Mouse (Mus musculus): Measurements from ENCODE around the gene R3hdm4. TPM values are rescaled to one million over a fixed set of nuclear protein-coding genes. Genes with fewer than 3 reads are reported as not detected.

R3hdm4 gene
- polyA plus RNA-seq, 1 experiment from 2014 or later, result 228 TPM

DNA sequence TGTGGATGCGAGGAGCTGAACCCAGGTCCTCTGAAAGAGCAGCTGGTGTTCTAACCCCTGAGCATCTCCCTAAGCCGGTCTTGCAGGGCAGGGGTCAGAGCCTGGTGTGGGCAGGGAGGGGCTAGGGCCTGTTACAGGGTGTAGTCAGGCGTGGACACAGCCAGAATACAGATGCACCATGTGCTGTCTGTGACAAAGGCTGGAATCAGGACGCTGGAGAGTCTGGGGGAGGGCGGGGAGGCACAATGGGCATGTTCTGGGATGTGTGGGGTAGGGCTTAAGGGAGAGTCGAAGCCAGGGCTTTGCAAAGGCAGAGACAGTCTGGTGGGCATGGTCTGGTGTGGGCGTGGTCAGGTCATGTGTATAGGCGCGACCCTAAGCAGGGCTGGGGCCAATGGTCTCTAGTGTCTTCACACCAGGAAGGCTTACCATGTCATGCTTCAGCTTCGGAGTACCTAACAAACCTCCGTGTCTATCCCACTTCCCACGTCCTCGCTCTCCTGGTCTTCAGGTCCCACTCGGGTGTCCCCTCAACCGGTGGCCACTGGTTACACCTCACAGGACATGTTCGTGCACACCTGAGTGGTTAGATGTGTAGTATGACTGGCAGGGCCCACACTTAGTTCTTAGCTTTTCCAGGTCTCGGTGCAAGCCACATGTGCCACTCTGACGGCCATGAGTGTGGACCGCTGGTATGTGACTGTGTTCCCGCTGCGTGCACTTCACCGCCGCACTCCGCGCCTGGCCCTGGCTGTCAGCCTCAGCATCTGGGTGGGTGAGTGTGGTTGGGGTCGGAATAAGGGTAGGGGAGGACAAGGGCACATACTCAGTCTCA, 735 bp downstream of the R3hdm4 start:
- 17% methylated on average over 26 of the region's 26 CpGs for whole genome bisulfite sequencing
- Histone ChIP-seq H3K36me3 (replicated peaks; ENCODE audit: control insufficient read depth, insufficient read depth) (no peaks in the 10 kb centered on the region), H3K9ac (no peak overlapping the region), H3K4me3 (replicated peaks; ENCODE audit: low read length) (peak overlapping the region; percentile 19), H3K27ac (no peak overlapping the region), H3K27me3 (ENCODE audit: control insufficient read depth, insufficient read depth, low read length) (peaks cover 64% of the 10 kb centered on the region), H3K4me1 (replicated peaks; ENCODE audit: control insufficient read depth, insufficient read depth, low read length) (peaks cover 21% of the 10 kb centered on the region), H3K9me3 (ENCODE audit: control insufficient read depth, low read length) (no peaks in the 10 kb centered on the region), H3K4me2 (replicated peaks) (peak overlapping the region; percentile 48)
- ATAC-seq (ENCODE audit: low FRiP score) (0 out of 2 replicates have a peak, but pooled peaks have one; percentile 7), DNase-seq (ENCODE audit: low spot score) (no peak)

DNA sequence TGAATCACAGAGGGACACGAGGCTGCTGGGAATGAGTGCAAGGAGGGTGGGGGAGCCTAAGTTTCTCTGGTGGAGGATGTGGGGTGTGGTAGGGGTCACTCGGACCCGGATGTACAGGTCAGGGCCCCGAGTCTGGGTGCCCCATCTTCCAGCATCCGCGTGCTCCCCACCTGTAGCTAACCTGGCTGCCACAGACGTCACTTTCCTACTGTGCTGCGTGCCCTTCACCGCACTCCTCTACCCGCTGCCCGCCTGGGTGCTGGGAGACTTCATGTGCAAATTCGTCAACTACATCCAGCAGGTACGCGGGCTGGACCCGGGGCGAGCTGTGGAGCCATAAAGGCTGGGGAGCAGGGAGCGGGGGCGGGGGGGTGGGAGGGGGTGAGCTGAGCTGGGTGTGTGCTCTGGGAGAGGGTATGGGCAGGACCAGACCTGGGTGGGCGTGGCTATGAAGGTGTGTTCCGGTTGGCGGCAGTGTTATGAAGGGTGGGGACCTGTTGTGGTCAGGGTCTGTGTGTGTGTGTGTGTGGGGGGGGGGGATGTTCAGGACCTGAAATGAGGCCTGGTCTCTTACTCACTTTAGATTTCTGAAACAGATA, 1.7 kb downstream of the R3hdm4 start:
- Histone ChIP-seq H3K4me3 (replicated peaks; ENCODE audit: low read length) (no peak overlapping the region), H3K4me1 (replicated peaks; ENCODE audit: control insufficient read depth, insufficient read depth, low read length) (peaks cover 26% of the 10 kb centered on the region), H3K9me3 (ENCODE audit: control insufficient read depth, low read length) (no peaks in the 10 kb centered on the region), H3K4me2 (replicated peaks) (0 out of 2 replicates have a peak overlapping the region, but pooled peaks have one; percentile 1), H3K36me3 (replicated peaks; ENCODE audit: control insufficient read depth, insufficient read depth) (no peaks in the 10 kb centered on the region), H3K27me3 (ENCODE audit: control insufficient read depth, insufficient read depth, low read length) (peaks cover 64% of the 10 kb centered on the region), H3K9ac (no peak overlapping the region), H3K27ac (no peak overlapping the region)
- no peak for DNase-seq (ENCODE audit: low spot score)
- WGBS, result 4% methylated on average over 21 of the region's 21 CpGs
- no peak for ATAC-seq (ENCODE audit: low FRiP score)

DNA sequence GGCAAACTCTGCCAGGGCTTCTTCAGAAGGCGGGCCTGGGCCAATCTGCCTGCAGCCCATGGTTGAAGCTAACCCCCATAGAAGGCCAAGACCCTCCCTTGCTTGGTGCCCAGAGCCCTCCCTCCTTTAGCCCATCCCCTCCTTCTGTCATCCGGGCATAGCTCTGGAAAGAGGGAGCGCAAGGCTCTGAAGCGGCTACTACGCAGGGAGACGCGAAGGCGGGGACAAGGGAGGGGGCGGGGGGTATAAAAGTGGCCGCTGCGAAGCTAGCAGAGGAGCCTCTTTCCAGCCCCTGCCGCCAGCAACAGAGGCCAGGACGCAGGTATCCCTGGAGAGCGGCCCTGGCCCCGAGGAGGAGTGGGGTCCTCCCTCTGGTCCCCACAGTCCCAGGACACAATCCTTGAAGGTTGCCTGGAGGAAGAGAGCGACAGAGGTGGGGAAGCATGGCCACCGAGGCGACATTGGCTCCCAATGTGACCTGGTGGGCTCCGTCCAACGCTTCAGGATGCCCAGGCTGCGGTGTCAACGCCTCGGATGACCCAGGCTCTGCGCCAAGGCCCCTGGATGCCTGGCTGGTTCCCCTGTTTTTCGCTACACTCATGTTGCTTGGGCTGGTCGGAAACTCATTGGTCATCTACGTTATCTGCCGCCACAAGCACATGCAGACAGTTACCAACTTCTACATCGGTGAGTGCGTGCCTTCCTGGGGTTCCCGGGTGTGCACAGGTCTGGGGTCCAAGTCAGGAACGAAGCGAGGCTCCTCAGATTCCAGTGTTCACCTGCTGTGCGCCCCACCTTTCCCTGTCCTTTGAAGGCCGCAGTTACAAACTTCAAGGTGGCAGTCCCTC, 2.6 kb downstream of the R3hdm4 start:
- ATAC-seq (ENCODE audit: low FRiP score), result no peak
- H3K9ac ChIP-seq, result no peak overlapping the region
- H3K9me3 ChIP-seq (ENCODE audit: control insufficient read depth, low read length), result no peaks in the 10 kb centered on the region
- DNase-seq (ENCODE audit: low spot score), result no peak
- WGBS, result 6% methylated on average over 35 of the region's 35 CpGs
- peaks cover 60% of the 10 kb centered on the region for H3K27me3 ChIP-seq (ENCODE audit: control insufficient read depth, insufficient read depth, low read length)
- H3K4me1 ChIP-seq (replicated peaks; ENCODE audit: control insufficient read depth, insufficient read depth, low read length), result peaks cover 30% of the 10 kb centered on the region
- no peaks in the 10 kb centered on the region for H3K36me3 ChIP-seq (replicated peaks; ENCODE audit: control insufficient read depth, insufficient read depth)
- no peak overlapping the region for H3K4me3 ChIP-seq (replicated peaks; ENCODE audit: low read length)
- no peak overlapping the region for H3K27ac ChIP-seq
- no peak overlapping the region for H3K4me2 ChIP-seq (replicated peaks)

DNA sequence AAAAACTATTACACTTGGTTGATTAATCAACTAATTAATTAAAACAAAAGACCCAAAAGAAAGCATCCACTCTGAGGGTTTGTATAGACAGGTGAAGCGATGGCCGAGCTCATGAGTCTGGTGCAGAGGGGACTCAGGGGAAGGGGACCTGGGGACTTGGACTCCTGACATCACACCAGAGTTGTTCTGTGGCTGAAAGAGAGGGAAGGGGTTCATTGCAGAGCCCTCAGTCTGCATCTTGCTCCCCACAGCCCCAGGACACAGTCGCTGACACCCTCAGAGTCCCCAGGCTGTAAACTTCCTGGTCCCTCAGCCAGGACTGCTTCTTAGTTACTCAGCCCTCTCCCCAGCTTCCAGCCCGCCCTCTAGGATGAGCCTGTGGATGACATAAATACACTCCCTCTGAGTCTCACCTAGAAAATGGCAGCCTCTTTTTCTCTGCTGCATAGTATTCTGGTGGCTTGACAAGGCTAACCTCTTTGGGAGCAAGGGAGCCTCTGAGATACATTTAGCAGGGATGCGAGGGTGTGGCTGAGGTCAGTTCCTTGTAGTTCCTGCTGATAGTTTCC, 3.4 kb downstream of the R3hdm4 start:
- peak overlapping the region; percentile 68 for H3K4me3 ChIP-seq (replicated peaks; ENCODE audit: low read length)
- H3K9ac ChIP-seq, result no peak overlapping the region; the same call in 1 of the 2 replicates
- peak overlapping the region; percentile 80 for H3K4me2 ChIP-seq (replicated peaks)
- DNase-seq (ENCODE audit: low spot score) (no peak), ATAC-seq (ENCODE audit: low FRiP score) (no peak)
- H3K4me1 ChIP-seq (replicated peaks; ENCODE audit: control insufficient read depth, insufficient read depth, low read length), result peaks cover 30% of the 10 kb centered on the region
- H3K9me3 ChIP-seq (ENCODE audit: control insufficient read depth, low read length), result no peaks in the 10 kb centered on the region
- H3K36me3 ChIP-seq (replicated peaks; ENCODE audit: control insufficient read depth, insufficient read depth), result no peaks in the 10 kb centered on the region
- H3K27me3 ChIP-seq (ENCODE audit: control insufficient read depth, insufficient read depth, low read length), result peaks cover 52% of the 10 kb centered on the region
- H3K27ac ChIP-seq, result no peak overlapping the region
- 64% methylated on average over 5 of the region's 5 CpGs for WGBS

DNA sequence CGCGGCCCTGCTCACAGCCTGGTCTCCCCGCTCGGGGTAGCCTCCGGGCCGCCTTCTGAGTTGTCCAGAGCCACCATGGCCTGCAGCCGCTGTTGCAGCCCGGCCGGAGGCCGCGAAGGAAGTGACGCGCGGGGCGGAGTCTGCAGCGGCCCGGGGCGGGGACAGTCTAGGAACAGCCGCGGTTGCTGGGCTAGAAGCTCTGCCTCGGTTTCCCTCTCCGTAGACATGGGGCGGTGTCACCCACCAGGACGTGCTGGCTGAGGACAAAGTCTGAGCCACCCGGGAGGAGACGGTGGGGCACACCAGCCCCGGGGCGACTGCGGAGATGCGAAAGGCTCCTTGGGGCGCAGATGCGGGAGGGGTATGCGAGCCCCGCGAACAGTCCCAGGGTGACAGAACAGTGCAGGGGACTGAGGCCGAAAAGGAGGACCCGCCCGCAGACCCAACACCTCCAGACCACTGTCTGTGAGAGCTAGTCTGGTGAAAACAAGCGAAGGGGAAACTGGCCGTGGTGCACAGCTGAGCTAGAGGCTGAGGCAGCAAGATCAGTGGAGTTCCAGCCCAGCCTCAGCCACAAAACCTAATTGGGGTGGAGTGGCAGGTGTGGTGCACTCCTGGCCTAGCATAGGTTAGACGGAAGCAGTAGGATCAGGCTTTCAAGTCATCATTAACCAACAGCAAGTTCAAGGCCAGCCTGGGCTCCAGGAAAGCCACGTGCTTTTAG, 4.0 kb downstream of the R3hdm4 start, which contains the start of gene Kiss1r:
Kiss1r (plus strand) TSS at position 164 of the 724 bp plus-strand sequence.
- no peaks in the 10 kb centered on the region for H3K36me3 ChIP-seq (replicated peaks; ENCODE audit: control insufficient read depth, insufficient read depth)
- H3K4me2 ChIP-seq (replicated peaks), result peak within 1 kb of the TSS; percentile 80
- DNase-seq (ENCODE audit: low spot score) (peak; percentile 83), ATAC-seq (ENCODE audit: low FRiP score) (peak; percentile 77)
- H3K27me3 ChIP-seq (ENCODE audit: control insufficient read depth, insufficient read depth, low read length), result peaks cover 45% of the 10 kb centered on the region
- 3% methylated on average over 42 of the region's 42 CpGs for WGBS
- peaks cover 30% of the 10 kb centered on the region for H3K4me1 ChIP-seq (replicated peaks; ENCODE audit: control insufficient read depth, insufficient read depth, low read length)
- no peaks in the 10 kb centered on the region for H3K9me3 ChIP-seq (ENCODE audit: control insufficient read depth, low read length)
- H3K27ac ChIP-seq, result peak within 1 kb of the TSS; percentile 74
- peak within 1 kb of the TSS; percentile 93 for H3K9ac ChIP-seq
- peak within 1 kb of the TSS; percentile 68 for H3K4me3 ChIP-seq (replicated peaks; ENCODE audit: low read length)

DNA sequence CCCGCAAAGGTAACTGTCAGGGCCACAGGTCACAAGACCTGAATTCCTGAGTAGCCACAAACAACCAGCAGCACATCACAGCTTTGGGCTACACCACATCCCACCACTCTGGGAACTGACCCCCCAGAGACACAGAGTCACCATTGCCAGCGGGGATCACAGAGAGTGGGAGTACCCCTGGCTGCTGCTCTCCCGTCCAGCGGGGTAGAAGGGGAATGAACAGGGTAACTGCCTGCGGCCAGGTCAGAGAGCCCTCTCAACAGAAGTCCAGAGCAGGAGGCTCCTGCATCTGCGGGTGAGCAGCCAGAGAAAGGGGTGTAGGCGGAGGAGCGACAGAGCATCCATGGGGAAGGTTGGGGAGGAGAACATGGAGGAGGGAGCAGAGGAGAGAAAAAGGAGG, 4.9 kb downstream of the R3hdm4 start:
- Histone ChIP-seq H3K27me3 (ENCODE audit: control insufficient read depth, insufficient read depth, low read length) (peaks cover 37% of the 10 kb centered on the region), H3K4me3 (replicated peaks; ENCODE audit: low read length) (peak overlapping the region; percentile 68), H3K9ac (peak overlapping the region; percentile 93), H3K36me3 (replicated peaks; ENCODE audit: control insufficient read depth, insufficient read depth) (peaks cover 8% of the 10 kb centered on the region), H3K4me1 (replicated peaks; ENCODE audit: control insufficient read depth, insufficient read depth, low read length) (peaks cover 22% of the 10 kb centered on the region), H3K27ac (peak overlapping the region; percentile 74; the same call in 1 of the 2 replicates), H3K4me2 (replicated peaks) (peak overlapping the region; percentile 80), H3K9me3 (ENCODE audit: control insufficient read depth, low read length) (no peaks in the 10 kb centered on the region)
- no peak for ATAC-seq (ENCODE audit: low FRiP score)
- DNase-seq (ENCODE audit: low spot score), result no peak
- WGBS, result 6% methylated on average over 8 of the region's 8 CpGs

DNA sequence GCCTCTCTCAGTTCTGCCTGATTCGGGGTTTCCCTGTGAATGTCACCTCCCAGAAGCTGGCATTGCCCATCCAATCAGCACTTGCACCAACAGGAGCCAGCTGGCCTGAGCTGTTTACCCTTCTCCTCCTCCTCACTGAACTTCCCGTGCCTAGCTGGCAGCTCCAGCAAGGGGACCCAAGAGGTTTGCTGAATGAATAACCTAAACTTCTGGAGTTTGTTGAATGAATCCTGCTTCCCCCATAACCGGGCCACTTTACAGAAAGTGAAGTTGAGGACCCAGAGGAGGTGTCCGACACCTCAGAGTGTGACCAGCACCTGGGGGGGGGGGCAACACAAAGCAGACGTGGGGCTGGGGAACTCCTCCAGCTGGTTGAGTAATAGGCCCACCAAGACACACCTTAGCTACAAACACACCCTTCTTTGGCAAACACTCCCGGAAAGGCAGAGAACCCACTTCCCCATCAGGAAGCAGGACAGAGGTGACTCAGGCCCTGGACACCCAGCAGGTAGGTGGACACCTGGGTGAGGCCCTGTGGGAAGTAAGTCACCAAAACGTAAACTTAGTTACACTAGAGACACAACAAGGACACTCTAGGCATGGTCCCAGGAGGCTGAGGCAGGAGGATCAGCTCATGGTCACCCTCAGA, 5.9 kb downstream of the R3hdm4 start:
- no peak for ATAC-seq (ENCODE audit: low FRiP score)
- no peaks in the 10 kb centered on the region for H3K9me3 ChIP-seq (ENCODE audit: control insufficient read depth, low read length)
- no peak overlapping the region for H3K27ac ChIP-seq
- peak overlapping the region; percentile 32; the same call in 1 of the 2 replicates for H3K9ac ChIP-seq
- H3K4me3 ChIP-seq (replicated peaks; ENCODE audit: low read length), result no peak overlapping the region
- peaks cover 27% of the 10 kb centered on the region for H3K27me3 ChIP-seq (ENCODE audit: control insufficient read depth, insufficient read depth, low read length)
- peaks cover 18% of the 10 kb centered on the region for H3K4me1 ChIP-seq (replicated peaks; ENCODE audit: control insufficient read depth, insufficient read depth, low read length)
- peaks cover 16% of the 10 kb centered on the region for H3K36me3 ChIP-seq (replicated peaks; ENCODE audit: control insufficient read depth, insufficient read depth)
- DNase-seq (ENCODE audit: low spot score), result no peak
- WGBS, result 75% methylated on average over 7 of the region's 7 CpGs
- H3K4me2 ChIP-seq (replicated peaks), result peak overlapping the region; percentile 80

Data from hindbrain, embryonic 14.5 days (tissue).